Mouse (Mus musculus): ENCODE measurements around the gene Rdm1. TPM values are rescaled to one million over a fixed set of nuclear protein-coding genes. Genes with fewer than 3 reads are reported as not detected.

Rdm1 gene
- polyA plus RNA-seq, 1 experiment from 2014 or later: 30.8 TPM

- no peaks in the 10 kb centered on the region for H3K36me3 ChIP-seq (ENCODE audit: control insufficient read depth, insufficient read depth, low read length)
- DNase-seq (ENCODE audit: low spot score) (no peak), ATAC-seq (replicated peaks; ENCODE audit: low FRiP score, low TSS enrichment, low read depth) (no peak)
- H3K9ac ChIP-seq (ENCODE audit: low read length): no peak overlapping the region
- peaks cover 11% of the 10 kb centered on the region for H3K4me1 ChIP-seq (replicated peaks; ENCODE audit: control insufficient read depth, insufficient read depth, low read length)
- no peaks in the 10 kb centered on the region for H3K9me3 ChIP-seq (ENCODE audit: control insufficient read depth, low read length)
- H3K4me3 ChIP-seq (ENCODE audit: low read depth, low read length): 0 out of 2 replicates have a peak overlapping the region, but pooled peaks have one; percentile 2
- WGBS: 59% methylated on average over 14 of the region's 14 CpGs
- peak overlapping the region; percentile 51 for H3K27ac ChIP-seq (ENCODE audit: low read depth)
- peak overlapping the region; percentile 59 for H3K4me2 ChIP-seq (ENCODE audit: low read length)
- no peaks in the 10 kb centered on the region for H3K27me3 ChIP-seq (replicated peaks; ENCODE audit: control insufficient read depth, insufficient read depth, low read length)
Measured at GRCm38 (mm10) chr11:101667871-101668532, 41.0 kb downstream of the Rdm1 start.

- no peaks in the 10 kb centered on the region for H3K27me3 ChIP-seq (replicated peaks; ENCODE audit: control insufficient read depth, insufficient read depth, low read length)
- peak overlapping the region; percentile 51 for H3K27ac ChIP-seq (ENCODE audit: low read depth)
- H3K9ac ChIP-seq (ENCODE audit: low read length): no peak overlapping the region
- H3K4me3 ChIP-seq (ENCODE audit: low read depth, low read length): no peak overlapping the region
- peak; percentile 42; the same call in 1 of the 2 replicates for ATAC-seq (replicated peaks; ENCODE audit: low FRiP score, low TSS enrichment, low read depth)
- peaks cover 17% of the 10 kb centered on the region for H3K4me1 ChIP-seq (replicated peaks; ENCODE audit: control insufficient read depth, insufficient read depth, low read length)
- peak overlapping the region; percentile 59; the same call in 1 of the 2 replicates for H3K4me2 ChIP-seq (ENCODE audit: low read length)
- DNase-seq (ENCODE audit: low spot score): no peak
- H3K36me3 ChIP-seq (ENCODE audit: control insufficient read depth, insufficient read depth, low read length): no peaks in the 10 kb centered on the region
- H3K9me3 ChIP-seq (ENCODE audit: control insufficient read depth, low read length): no peaks in the 10 kb centered on the region
- 16% methylated on average over 13 of the region's 13 CpGs for WGBS
Measured at GRCm38 (mm10) chr11:101668546-101669261, 41.7 kb downstream of the Rdm1 start.

GRCm38 (mm10) chr11:101670334-101670733, 43.3 kb downstream of the Rdm1 start:
- no peak overlapping the region for H3K4me3 ChIP-seq (ENCODE audit: low read depth, low read length)
- no peaks in the 10 kb centered on the region for H3K36me3 ChIP-seq (ENCODE audit: control insufficient read depth, insufficient read depth, low read length)
- no peaks in the 10 kb centered on the region for H3K9me3 ChIP-seq (ENCODE audit: control insufficient read depth, low read length)
- H3K27ac ChIP-seq (ENCODE audit: low read depth): no peak overlapping the region
- no peaks in the 10 kb centered on the region for H3K27me3 ChIP-seq (replicated peaks; ENCODE audit: control insufficient read depth, insufficient read depth, low read length)
- DNase-seq (ENCODE audit: low spot score): no peak
- no peak for ATAC-seq (replicated peaks; ENCODE audit: low FRiP score, low TSS enrichment, low read depth)
- no peak overlapping the region for H3K4me2 ChIP-seq (ENCODE audit: low read length)
- H3K9ac ChIP-seq (ENCODE audit: low read length): no peak overlapping the region
- WGBS: 52% methylated on average over 1 of the region's 1 CpGs
- peaks cover 17% of the 10 kb centered on the region for H3K4me1 ChIP-seq (replicated peaks; ENCODE audit: control insufficient read depth, insufficient read depth, low read length)

- no peaks in the 10 kb centered on the region for H3K9me3 ChIP-seq (ENCODE audit: control insufficient read depth, low read length)
- H3K27ac ChIP-seq (ENCODE audit: low read depth): no peak overlapping the region
- ATAC-seq (replicated peaks; ENCODE audit: low FRiP score, low TSS enrichment, low read depth) (no peak), DNase-seq (ENCODE audit: low spot score) (no peak)
- no peaks in the 10 kb centered on the region for H3K36me3 ChIP-seq (ENCODE audit: control insufficient read depth, insufficient read depth, low read length)
- H3K27me3 ChIP-seq (replicated peaks; ENCODE audit: control insufficient read depth, insufficient read depth, low read length): no peaks in the 10 kb centered on the region
- peaks cover 17% of the 10 kb centered on the region for H3K4me1 ChIP-seq (replicated peaks; ENCODE audit: control insufficient read depth, insufficient read depth, low read length)
- no peak overlapping the region for H3K4me2 ChIP-seq (ENCODE audit: low read length)
- H3K9ac ChIP-seq (ENCODE audit: low read length): no peak overlapping the region
- 79% methylated on average over 4 of the region's 4 CpGs for WGBS
- no peak overlapping the region for H3K4me3 ChIP-seq (ENCODE audit: low read depth, low read length)
Measured at GRCm38 (mm10) chr11:101671255-101671654, 44.3 kb downstream of the Rdm1 start.

GRCm38 (mm10) chr11:101673010-101673642, 46.1 kb downstream of the Rdm1 start:
- 0 out of 2 replicates have a peak overlapping the region, but pooled peaks have one; percentile 22 for H3K9ac ChIP-seq (ENCODE audit: low read length)
- peak overlapping the region; percentile 28 for H3K4me2 ChIP-seq (ENCODE audit: low read length)
- peak overlapping the region; percentile 47; the same call in 1 of the 2 replicates for H3K27ac ChIP-seq (ENCODE audit: low read depth)
- H3K27me3 ChIP-seq (replicated peaks; ENCODE audit: control insufficient read depth, insufficient read depth, low read length): no peaks in the 10 kb centered on the region
- no peaks in the 10 kb centered on the region for H3K36me3 ChIP-seq (ENCODE audit: control insufficient read depth, insufficient read depth, low read length)
- peaks cover 14% of the 10 kb centered on the region for H3K4me1 ChIP-seq (replicated peaks; ENCODE audit: control insufficient read depth, insufficient read depth, low read length)
- WGBS: 15% methylated on average over 16 of the region's 16 CpGs
- no peak overlapping the region for H3K4me3 ChIP-seq (ENCODE audit: low read depth, low read length)
- H3K9me3 ChIP-seq (ENCODE audit: control insufficient read depth, low read length): no peaks in the 10 kb centered on the region
- DNase-seq (ENCODE audit: low spot score) (peak; percentile 65), ATAC-seq (replicated peaks; ENCODE audit: low FRiP score, low TSS enrichment, low read depth) (0 out of 2 replicates have a peak, but pooled peaks have one; percentile 54)

- WGBS: 85% methylated on average over 5 of the region's 5 CpGs
- Histone ChIP-seq H3K27ac (ENCODE audit: low read depth) (no peak overlapping the region), H3K36me3 (ENCODE audit: control insufficient read depth, insufficient read depth, low read length) (no peaks in the 10 kb centered on the region), H3K4me2 (ENCODE audit: low read length) (no peak overlapping the region), H3K4me1 (replicated peaks; ENCODE audit: control insufficient read depth, insufficient read depth, low read length) (peaks cover 9% of the 10 kb centered on the region), H3K4me3 (ENCODE audit: low read depth, low read length) (no peak overlapping the region), H3K27me3 (replicated peaks; ENCODE audit: control insufficient read depth, insufficient read depth, low read length) (no peaks in the 10 kb centered on the region), H3K9ac (ENCODE audit: low read length) (no peak overlapping the region), H3K9me3 (ENCODE audit: control insufficient read depth, low read length) (no peaks in the 10 kb centered on the region)
- no peak for DNase-seq (ENCODE audit: low spot score)
- ATAC-seq (replicated peaks; ENCODE audit: low FRiP score, low TSS enrichment, low read depth): no peak
Measured at GRCm38 (mm10) chr11:101674106-101674505, 47.1 kb downstream of the Rdm1 start.

- no peak overlapping the region for H3K4me3 ChIP-seq (ENCODE audit: low read depth, low read length)
- no peaks in the 10 kb centered on the region for H3K36me3 ChIP-seq (ENCODE audit: control insufficient read depth, insufficient read depth, low read length)
- no peak overlapping the region for H3K4me2 ChIP-seq (ENCODE audit: low read length)
- peaks cover 9% of the 10 kb centered on the region for H3K4me1 ChIP-seq (replicated peaks; ENCODE audit: control insufficient read depth, insufficient read depth, low read length)
- no peaks in the 10 kb centered on the region for H3K9me3 ChIP-seq (ENCODE audit: control insufficient read depth, low read length)
- no peak for ATAC-seq (replicated peaks; ENCODE audit: low FRiP score, low TSS enrichment, low read depth)
- DNase-seq (ENCODE audit: low spot score): no peak
- H3K27ac ChIP-seq (ENCODE audit: low read depth): no peak overlapping the region
- H3K9ac ChIP-seq (ENCODE audit: low read length): no peak overlapping the region
- 85% methylated on average over 4 of the region's 4 CpGs for WGBS
- no peaks in the 10 kb centered on the region for H3K27me3 ChIP-seq (replicated peaks; ENCODE audit: control insufficient read depth, insufficient read depth, low read length)
Measured at GRCm38 (mm10) chr11:101675349-101675748, 48.4 kb downstream of the Rdm1 start.

GRCm38 (mm10) chr11:101677655-101678054, 50.7 kb downstream of the Rdm1 start:
- ATAC-seq (replicated peaks; ENCODE audit: low FRiP score, low TSS enrichment, low read depth) (no peak), DNase-seq (ENCODE audit: low spot score) (no peak)
- WGBS: 74% methylated on average over 12 of the region's 12 CpGs
- H3K4me1 ChIP-seq (replicated peaks; ENCODE audit: control insufficient read depth, insufficient read depth, low read length): peaks cover 15% of the 10 kb centered on the region
- H3K36me3 ChIP-seq (ENCODE audit: control insufficient read depth, insufficient read depth, low read length): no peaks in the 10 kb centered on the region
- no peak overlapping the region for H3K4me2 ChIP-seq (ENCODE audit: low read length)
- H3K9ac ChIP-seq (ENCODE audit: low read length): no peak overlapping the region
- no peak overlapping the region for H3K4me3 ChIP-seq (ENCODE audit: low read depth, low read length)
- no peaks in the 10 kb centered on the region for H3K27me3 ChIP-seq (replicated peaks; ENCODE audit: control insufficient read depth, insufficient read depth, low read length)
- H3K9me3 ChIP-seq (ENCODE audit: control insufficient read depth, low read length): no peaks in the 10 kb centered on the region
- H3K27ac ChIP-seq (ENCODE audit: low read depth): no peak overlapping the region
